Mouse (Mus musculus) liver, embryonic 14.5 days (tissue): ENCODE results near the gene Mrpl1.

Source experiments
- CTCF ChIP-seq: IDR thresholded peaks from 2 replicates; pipeline ENCODE4 v1.5.1; 2016; ENCODE audit warnings: antibody characterized with exemption, low read depth, control low read depth
- EP300 ChIP-seq: IDR thresholded peaks from 2 replicates; pipeline ENCODE4 v1.6.1; 2016; ENCODE audit warnings: antibody characterized with exemption, low read depth

DNA sequence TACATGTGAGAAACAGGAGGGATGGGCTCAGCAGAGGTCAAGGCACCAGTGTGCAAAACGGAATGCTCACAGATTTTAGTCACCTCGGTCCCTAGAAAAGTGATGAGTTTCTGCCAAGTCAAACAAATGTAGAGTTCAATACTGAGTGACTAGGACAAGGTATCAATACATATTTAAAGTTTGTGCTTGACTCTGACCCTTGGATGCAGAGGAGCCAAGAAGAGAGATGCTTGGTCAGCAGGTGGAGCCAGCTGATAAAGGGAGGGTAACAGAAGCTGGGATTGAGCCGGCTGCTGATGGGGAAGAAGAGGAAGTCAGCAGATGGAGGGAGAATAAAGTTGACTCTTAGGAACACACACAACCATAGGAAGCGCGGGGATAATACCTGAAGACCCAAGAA is 97.5 kb downstream of the Mrpl1 start:
- no peak for TF ChIP-seq CTCF
- TF ChIP-seq EP300: no peak
